8 mouse cellular contexts compared by ENCODE assay signal in the genomic region with DNA sequence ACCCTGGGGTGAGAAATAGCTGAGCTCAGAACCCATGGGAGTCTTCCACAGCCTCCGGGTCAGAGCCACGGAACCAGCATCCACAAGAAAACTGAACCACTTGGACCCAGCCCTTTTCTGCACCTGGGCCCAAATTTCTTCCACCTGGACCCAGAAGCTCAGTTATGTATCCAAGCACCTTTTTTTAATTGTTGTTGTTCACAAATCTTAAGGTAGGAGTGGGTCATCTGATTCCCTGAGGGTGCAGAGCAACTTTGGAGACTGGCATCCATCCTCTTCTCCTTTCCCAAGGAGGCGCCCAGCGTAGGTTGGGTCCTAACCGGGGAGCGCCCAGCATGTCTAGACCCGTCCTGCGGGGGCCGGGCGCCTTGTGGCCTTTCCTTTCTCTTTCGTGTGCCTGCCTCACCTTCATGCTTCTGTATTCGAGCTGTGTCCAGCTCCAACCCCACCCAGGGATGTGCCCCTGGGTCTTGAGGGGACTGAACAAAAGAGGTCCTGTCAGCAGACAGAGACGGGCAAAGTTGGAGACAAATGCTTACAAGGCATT.
DNase-seq lines count a peak whose midpoint lies in the region.

A gene (minus strand): TSS at position 51 of the 547 bp plus-strand sequence.
A gene (plus strand): TSS at position 222 of the 547 bp plus-strand sequence.

- peak; percentile 28 to 39 for DNase-seq in cerebellum, postnatal 25 days
- no peak for DNase-seq in cerebellum, adult 9-10 months
- DNase-seq in urinary bladder, adult 18-20 months (ENCODE audit: low spot score in 2 of 2): peak; percentile 25 to 38
- DNase-seq in urinary bladder, postnatal 10 days (ENCODE audit: low spot score): no peak
- peak; percentile 29 to 41 for DNase-seq in kidney, postnatal 4 days
- peak; percentile 21 for DNase-seq in neural tube, embryonic 10.5 days (ENCODE audit: extremely low spot score, low spot score)
- no peak for DNase-seq in ovary, postnatal 14 days (ENCODE audit: low spot score)
- DNase-seq in embryo, embryonic 9.5 days (ENCODE audit: extremely low spot score): no peak

Comparison
In these comparisons a context has a peak if more than half of its experiments do, and no peak if none do; other contexts are left out.
1. DNase-seq: peak in cerebellum, postnatal 25 days (2 of 2), urinary bladder, adult 18-20 months (2 of 2), kidney, postnatal 4 days (2 of 2) and neural tube, embryonic 10.5 days (single experiment); none in cerebellum, adult 9-10 months (single experiment), urinary bladder, postnatal 10 days (single experiment), ovary, postnatal 14 days (single experiment) and embryo, embryonic 9.5 days (single experiment).